Mouse (Mus musculus): Measurements from ENCODE around the gene Shisa4.
A peak's percentile ranks its signal among the peaks of the same experiment; 100 is the strongest.
"Not testable (repeated sequence)": the region's sequence is repeated elsewhere in the genome, so short reads cannot be mapped to it uniquely, and the experiment has no call there.

Shisa4 gene

GRCm38 (mm10) chr1:135374868-135375581 lies at the start of gene Shisa4:
Gene Shisa4, minus strand, starts transcription at chr1:135375237.
- DNase-seq (ENCODE audit: low read depth) = no peak

GRCm38 (mm10) chr1:135422772-135423171 lies 47.7 kb upstream of the Shisa4 start:
- no peak for DNase-seq (ENCODE audit: low read depth)

GRCm38 (mm10) chr1:135413996-135414395 lies 39.0 kb upstream of the Shisa4 start:
- DNase-seq (ENCODE audit: low read depth) = no peak

- no peak for DNase-seq (ENCODE audit: low read depth)
These were observed 37.1 kb upstream of the Shisa4 start for GRCm38 (mm10) chr1:135412130-135412529.

GRCm38 (mm10) chr1:135410967-135411366 lies 35.9 kb upstream of the Shisa4 start:
- DNase-seq (ENCODE audit: low read depth) = no peak

- DNase-seq (ENCODE audit: low read depth) = no peak
These were observed 33.9 kb upstream of the Shisa4 start for GRCm38 (mm10) chr1:135408973-135409372.

GRCm38 (mm10) chr1:135405356-135405755 lies 30.3 kb upstream of the Shisa4 start:
- DNase-seq (ENCODE audit: low read depth) = no peak

GRCm38 (mm10) chr1:135401452-135402110 lies 26.5 kb upstream of the Shisa4 start:
- no peak for DNase-seq (ENCODE audit: low read depth)

- DNase-seq (ENCODE audit: low read depth) = no peak
These were observed 24.4 kb upstream of the Shisa4 start for GRCm38 (mm10) chr1:135399466-135399865.

GRCm38 (mm10) chr1:135385161-135385560 lies 10.1 kb upstream of the Shisa4 start:
- no peak for DNase-seq (ENCODE audit: low read depth)

- DNase-seq (ENCODE audit: low read depth) = no peak
These were observed 9.1 kb upstream of the Shisa4 start for GRCm38 (mm10) chr1:135384171-135384570.

GRCm38 (mm10) chr1:135381560-135381959 lies 6.5 kb upstream of the Shisa4 start:
- DNase-seq (ENCODE audit: low read depth) = not testable (repeated sequence)

GRCm38 (mm10) chr1:135380071-135380991 lies 5.3 kb upstream of the Shisa4 start:
- no peak for DNase-seq (ENCODE audit: low read depth)

- no peak for DNase-seq (ENCODE audit: low read depth)
These were observed 4.0 kb upstream of the Shisa4 start for GRCm38 (mm10) chr1:135379048-135379447.

GRCm38 (mm10) chr1:135378576-135378975 lies 3.5 kb upstream of the Shisa4 start:
- DNase-seq (ENCODE audit: low read depth) = no peak

- no peak for DNase-seq (ENCODE audit: low read depth)
These were observed 716 bp downstream of the Shisa4 start for GRCm38 (mm10) chr1:135374175-135374867.

GRCm38 (mm10) chr1:135373171-135373677 lies 1.8 kb downstream of the Shisa4 start:
- DNase-seq (ENCODE audit: low read depth) = no peak

- no peak for DNase-seq (ENCODE audit: low read depth)
These were observed 5.6 kb downstream of the Shisa4 start for GRCm38 (mm10) chr1:135369415-135369814.

- DNase-seq (ENCODE audit: low read depth) = no peak
These were observed 6.1 kb downstream of the Shisa4 start for GRCm38 (mm10) chr1:135368982-135369381.

- peak; percentile 62 for DNase-seq (ENCODE audit: low read depth)
These were observed 6.8 kb downstream of the Shisa4 start for GRCm38 (mm10) chr1:135368245-135368644.

- no peak for DNase-seq (ENCODE audit: low read depth)
These were observed 7.4 kb downstream of the Shisa4 start for GRCm38 (mm10) chr1:135367595-135367994.

GRCm38 (mm10) chr1:135367005-135367404 lies 8.0 kb downstream of the Shisa4 start:
- no peak for DNase-seq (ENCODE audit: low read depth)
